Mouse (Mus musculus) yolk sac, embryonic 10.5 days (tissue): ENCODE results near the gene Cyp4a10.
"Not testable (repeated sequence)": the region's sequence is repeated elsewhere in the genome, so short reads cannot be mapped to it uniquely, and the experiment has no call there.

Experiments used
- DNase-seq: peaks from one replicate; pipeline ENCODE4 v3.0.0-alpha.2; 2017; ENCODE audit warnings: low spot score

The Cyp4a10 gene

GRCm38 (mm10) chr4:115518000-115518399, at the start of gene Cyp4a10:
Gene Cyp4a10, plus strand, starts transcription at chr4:115518264.
- not testable (repeated sequence) for DNase-seq

GRCm38 (mm10) chr4:115473585-115473984, 44.5 kb upstream of the Cyp4a10 start:
- DNase-seq = not testable (repeated sequence)

DNA sequence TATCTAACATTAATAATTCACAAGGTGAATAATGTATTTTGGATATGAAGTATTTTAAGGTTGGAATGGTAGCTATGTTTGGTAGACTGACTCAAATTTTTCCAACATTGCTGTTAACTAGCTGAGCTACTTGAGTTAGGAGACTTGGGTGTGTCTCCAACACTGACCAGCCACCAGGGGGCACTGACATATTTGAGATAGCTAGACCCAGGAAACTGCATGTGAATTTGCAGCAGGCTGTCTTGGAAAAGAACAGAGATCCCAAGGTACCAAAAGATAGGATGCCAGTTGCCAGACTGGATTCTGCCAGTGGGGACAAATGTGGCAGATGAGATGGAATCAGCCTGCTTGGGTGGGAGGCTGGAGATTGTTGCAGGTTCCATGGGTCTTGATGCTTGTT, 42.0 kb upstream of the Cyp4a10 start:
- DNase-seq = not testable (repeated sequence)

- DNase-seq = no peak
Observed at GRCm38 (mm10) chr4:115481006-115481652, 36.9 kb upstream of the Cyp4a10 start.

DNA sequence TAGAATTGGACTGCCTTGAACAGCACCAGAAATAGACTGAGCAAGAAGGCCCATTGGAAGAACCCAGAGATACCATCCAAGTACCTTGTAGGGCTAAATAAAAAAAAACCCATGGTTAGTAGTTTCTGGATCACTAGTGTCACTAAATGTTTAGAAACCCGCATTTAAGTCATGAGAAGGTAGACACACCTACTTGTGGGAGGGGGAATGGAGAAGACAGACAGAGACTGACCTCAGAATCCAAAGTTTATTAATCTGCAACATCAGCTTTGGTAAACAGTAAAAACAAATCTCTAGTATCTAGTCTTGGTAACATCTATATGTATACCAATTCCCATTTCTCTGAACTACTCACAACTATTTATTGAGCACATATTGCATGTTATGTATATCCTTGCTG, 22.1 kb upstream of the Cyp4a10 start, which contains the start of gene Cyp4a14:
TSS of gene Cyp4a14 (minus strand) at position 142 of the 400 bp plus-strand sequence.
- no peak for DNase-seq

DNA sequence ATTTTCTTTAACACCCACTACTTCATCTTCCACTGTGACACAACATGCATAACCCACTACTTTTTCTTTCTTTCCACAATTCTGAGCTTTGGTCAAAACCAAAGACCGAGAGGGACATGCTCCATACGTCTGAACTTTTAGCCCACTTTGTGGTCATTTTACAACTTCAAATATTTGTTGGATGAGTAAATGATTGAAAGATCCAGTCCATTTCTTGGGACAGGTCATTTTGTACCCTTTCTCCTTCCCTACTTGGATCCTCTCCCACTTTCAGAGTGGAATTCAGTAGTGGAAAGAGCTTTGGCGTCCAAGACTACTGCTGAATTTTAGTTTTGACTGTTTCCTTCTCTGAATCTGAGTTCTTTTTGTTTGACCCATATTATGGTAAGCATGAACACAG, 20.6 kb upstream of the Cyp4a10 start:
- peak; percentile 15 for DNase-seq

DNA sequence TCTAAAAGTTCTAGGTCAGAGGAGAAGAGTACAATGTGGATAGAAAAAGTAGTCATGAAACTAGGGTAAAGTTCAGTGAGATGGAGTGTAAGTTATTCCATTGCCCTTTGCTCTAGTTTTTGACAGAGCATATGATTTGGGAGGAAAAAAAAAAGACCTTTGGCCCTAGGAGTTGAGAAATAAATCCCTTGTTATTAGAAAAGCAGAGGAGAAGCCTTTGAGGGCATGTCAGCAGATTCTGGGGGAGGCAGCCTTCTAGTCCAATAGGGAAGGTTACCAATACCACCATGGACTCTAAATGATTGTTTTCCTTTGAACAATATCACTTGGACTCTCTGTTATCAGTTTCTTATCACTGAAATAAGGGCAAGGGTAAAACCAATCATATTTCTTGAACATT, 4.1 kb upstream of the Cyp4a10 start:
- not testable (repeated sequence) for DNase-seq

DNA sequence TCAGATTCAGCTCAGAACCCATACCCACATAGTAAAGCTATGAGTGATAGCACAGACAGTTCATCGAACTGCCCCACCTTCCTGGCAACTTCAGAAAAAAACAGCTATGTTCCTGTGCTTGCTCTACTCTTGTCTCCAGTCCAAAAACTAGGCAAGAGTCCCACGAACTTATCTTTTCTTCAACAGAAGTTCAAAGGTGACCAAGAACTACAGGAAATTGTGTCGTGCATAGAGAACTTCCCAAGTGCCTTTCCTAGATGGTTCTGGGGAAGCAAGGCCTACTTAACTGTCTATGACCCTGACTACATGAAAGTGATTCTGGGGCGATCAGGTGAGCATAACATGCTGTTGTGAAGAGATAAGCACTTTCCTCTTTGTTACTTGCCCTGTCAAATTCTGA, 1.4 kb downstream of the Cyp4a10 start:
- DNase-seq = no peak

- DNase-seq = no peak
Observed at GRCm38 (mm10) chr4:115521766-115522165, 3.7 kb downstream of the Cyp4a10 start.

GRCm38 (mm10) chr4:115545101-115545500, 27.0 kb downstream of the Cyp4a10 start:
- no peak for DNase-seq

GRCm38 (mm10) chr4:115546141-115546828, 28.2 kb downstream of the Cyp4a10 start:
- no peak for DNase-seq

GRCm38 (mm10) chr4:115552726-115553125, 34.7 kb downstream of the Cyp4a10 start:
- no peak for DNase-seq

GRCm38 (mm10) chr4:115555513-115555912, 37.4 kb downstream of the Cyp4a10 start:
- DNase-seq = no peak

- no peak for DNase-seq
Observed at GRCm38 (mm10) chr4:115557861-115558561, 39.9 kb downstream of the Cyp4a10 start.

DNA sequence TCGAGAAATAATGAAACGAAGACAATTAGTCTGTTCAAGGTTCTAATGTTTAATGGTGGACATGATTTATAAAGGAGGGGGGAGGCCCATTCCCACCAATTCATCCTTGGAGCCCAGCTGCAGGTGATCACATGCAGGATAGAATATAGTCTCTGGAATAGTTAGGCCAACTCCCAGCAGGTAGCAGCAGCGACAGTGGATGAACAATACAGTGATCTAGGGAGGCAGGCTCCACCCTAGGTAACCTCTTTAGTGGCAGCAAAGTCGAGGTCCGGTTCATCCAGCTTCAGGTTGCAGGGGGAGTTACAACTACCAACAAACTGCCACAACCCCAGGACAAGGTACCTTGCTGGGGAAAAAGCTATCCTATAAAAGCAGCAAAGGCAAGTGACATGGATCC, 43.2 kb downstream of the Cyp4a10 start:
- not testable (repeated sequence) for DNase-seq

DNA sequence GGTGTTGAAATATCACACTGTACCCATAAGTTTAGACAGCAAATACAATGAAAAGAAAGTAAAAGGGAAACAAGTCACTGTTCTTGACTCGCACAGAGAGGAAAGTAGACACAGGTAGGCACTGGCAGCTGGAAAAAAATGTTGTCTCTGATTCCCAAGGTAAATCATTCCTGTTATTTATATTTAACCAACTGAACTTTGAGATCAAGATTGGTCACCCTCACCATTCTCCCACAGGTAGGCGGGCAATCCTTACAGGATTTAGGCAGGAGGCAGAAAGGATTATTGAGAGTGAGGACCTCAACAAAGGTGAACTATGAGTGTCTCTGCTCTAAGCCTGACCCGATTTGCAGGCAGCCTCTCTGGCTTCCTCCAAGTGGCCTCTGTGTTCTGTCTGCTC, 45.3 kb downstream of the Cyp4a10 start, which contains the start of gene Cyp4a31:
TSS of gene Cyp4a31 (plus strand) at position 249 of the 400 bp plus-strand sequence.
- no peak for DNase-seq

GRCm38 (mm10) chr4:115564469-115565225, 46.6 kb downstream of the Cyp4a10 start:
- not testable (repeated sequence) for DNase-seq

DNA sequence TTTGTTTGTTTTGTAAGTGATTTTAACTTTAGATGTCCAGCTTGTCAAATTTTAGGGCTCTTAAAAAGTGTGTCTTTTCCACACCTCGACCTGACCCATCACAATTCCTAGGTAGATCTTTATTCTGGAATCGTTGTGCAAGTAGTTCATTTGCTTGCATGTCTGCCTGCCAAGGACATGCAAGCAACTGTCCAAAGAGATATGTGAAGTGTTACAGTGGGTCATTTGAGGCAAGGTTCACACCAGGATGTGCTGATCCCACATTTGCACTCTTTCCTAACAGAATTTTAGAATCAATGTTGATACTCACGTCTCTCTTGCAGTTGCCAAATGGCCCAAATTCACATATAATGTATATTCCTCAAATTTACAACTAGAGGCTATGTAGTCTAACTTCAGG, 57.2 kb downstream of the Cyp4a10 start:
- no peak for DNase-seq

DNA sequence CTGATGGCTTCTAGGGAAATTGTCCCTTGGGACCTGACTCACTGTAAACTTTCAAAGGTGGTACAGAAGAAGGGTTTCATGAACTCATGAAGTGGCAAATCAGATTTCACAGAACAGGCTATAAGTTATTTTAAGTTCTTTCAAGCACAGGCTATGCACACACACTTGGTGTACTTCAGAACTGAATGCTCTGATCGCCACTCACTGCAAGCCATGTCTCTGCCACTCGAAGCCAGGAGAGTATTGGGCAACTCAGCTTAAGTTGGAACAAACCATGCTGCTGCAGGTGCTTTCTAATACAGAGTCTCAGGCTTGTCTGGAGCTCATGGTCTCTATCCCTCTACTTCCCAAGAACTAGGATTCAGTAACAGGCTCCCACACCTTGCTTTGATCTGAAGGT, 57.7 kb downstream of the Cyp4a10 start:
- DNase-seq = no peak

DNA sequence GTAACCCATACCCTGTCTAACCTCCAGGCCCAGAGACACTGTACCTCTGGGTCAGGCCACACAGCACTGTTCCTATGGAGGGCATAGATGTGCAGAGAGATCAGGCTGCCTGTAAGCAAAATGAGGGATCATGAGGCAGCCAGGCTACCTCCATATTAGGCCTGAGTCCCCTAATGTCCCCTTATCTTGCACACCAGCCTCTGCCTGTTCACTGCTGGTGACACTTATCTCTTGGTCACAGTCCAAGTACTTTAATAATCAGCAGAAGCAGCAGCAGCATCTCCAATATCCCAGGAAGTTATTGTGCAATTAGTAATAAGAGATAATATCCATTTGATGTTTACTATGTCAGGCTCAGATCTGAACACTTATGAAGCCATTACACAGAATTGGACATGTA, 65.0 kb downstream of the Cyp4a10 start:
- no peak for DNase-seq
